Mouse (Mus musculus) ES-E14 (cell line): ENCODE results near the gene Rnf130. TPM values are rescaled to one million over a fixed set of nuclear protein-coding genes. Genes with fewer than 3 reads are reported as not detected.

Experiments used
- DNase-seq: peaks from one replicate; pipeline ENCODE4 v3.0.0-alpha.2; 2013; ENCODE audit warnings: low read depth, low spot score
- H3K27ac ChIP-seq: 2 replicates; pipeline ENCODE4 v1.5.1; 2012; ENCODE audit warnings: low read depth, mild to moderate bottlenecking, low read length, moderate library complexity, mixed read lengths; ENCODE audit not compliant: poor library complexity, insufficient read depth, severe bottlenecking
- H3K36me3 ChIP-seq: 2 replicates; pipeline ENCODE4 v1.6.1; 2012; ENCODE audit warnings: mild to moderate bottlenecking, low read length, moderate library complexity, mixed read lengths; ENCODE audit not compliant: control insufficient read depth, poor library complexity, insufficient read depth, severe bottlenecking
- H3K4me1 ChIP-seq, 2 experiments: fragments of 150-350 bp in 1 of 2; sonication (generic) in 1 of 2; 2 replicates each; pipeline ENCODE4 v1.6.1; 2012; ENCODE audit warnings: low read length in 2 of 2, mild to moderate bottlenecking in 1 of 2, mixed read lengths in 1 of 2; ENCODE audit not compliant: control insufficient read depth in 2 of 2, insufficient read depth in 2 of 2, poor library complexity in 1 of 2
- H3K4me3 ChIP-seq, 2 experiments: fragments of 150-350 bp in 1 of 2; sonication (generic) in 1 of 2; 2 replicates each; pipeline ENCODE4 v1.5.1; 2012; ENCODE audit warnings: low read length in 2 of 2, low read depth in 1 of 2, mild to moderate bottlenecking in 1 of 2, mixed read lengths in 1 of 2; ENCODE audit not compliant: insufficient read depth in 1 of 2, poor library complexity in 1 of 2, severe bottlenecking in 1 of 2
- H3K9ac ChIP-seq: 2 replicates; pipeline ENCODE4 v1.6.1; 2012; ENCODE audit warnings: low read depth, mild to moderate bottlenecking, low read length, mixed read lengths; ENCODE audit not compliant: poor library complexity, insufficient read depth, severe bottlenecking
- H3K9me3 ChIP-seq: fragments of 150-350 bp; sonication (generic); 2 replicates; pipeline ENCODE4 v1.6.1; 2012; ENCODE audit warnings: low read depth, mild to moderate bottlenecking, low read length; ENCODE audit not compliant: control insufficient read depth, insufficient read depth
- CHD2 ChIP-seq: IDR thresholded peaks from 2 replicates; pipeline ENCODE4 v1.6.1; 2014; ENCODE audit warnings: mild to moderate bottlenecking, low read depth, low read length, inconsistent platforms
- HCFC1 ChIP-seq: IDR thresholded peaks from 2 replicates; pipeline ENCODE4 v1.6.1; 2012; ENCODE audit warnings: low read length, inconsistent platforms, borderline replicate concordance; ENCODE audit not compliant: insufficient read depth
- MAFK ChIP-seq: IDR thresholded peaks from 2 replicates; pipeline ENCODE4 v1.6.1; 2014; ENCODE audit warnings: mild to moderate bottlenecking, low read depth, low read length, inconsistent platforms; ENCODE audit not compliant: insufficient read depth
- ZC3H11A ChIP-seq: IDR thresholded peaks from 2 replicates; pipeline ENCODE4 v1.6.1; 2012; ENCODE audit warnings: low read depth, mild to moderate bottlenecking, inconsistent platforms, low read length, borderline replicate concordance
- ZNF384 ChIP-seq: IDR thresholded peaks from 2 replicates; pipeline ENCODE4 v1.6.1; 2012; ENCODE audit warnings: low read depth, low read length, inconsistent platforms
- in situ Hi-C, 2 experiments: fragments of 600-800 bp; cut with MboI; formaldehyde crosslinking; loops; one replicate each; pipeline ENCODE4 v1.15.1; 2025; ENCODE audit warnings: low sequenced_read_pairs in 2 of 2, inconsistent platforms in 1 of 2; ENCODE audit not compliant: unreplicated experiment in 2 of 2
- total RNA-seq: library from RNA; depleted of rRNA; stranded (reverse); fragments of 300-350 nt; gene quantifications from 2 replicates; pipeline ENCODE4 v1.2.3, GENCODE M21; 2012; rRNA removed

Rnf130 gene
- total RNA-seq, 1 experiment, result 25.0 TPM

DNA sequence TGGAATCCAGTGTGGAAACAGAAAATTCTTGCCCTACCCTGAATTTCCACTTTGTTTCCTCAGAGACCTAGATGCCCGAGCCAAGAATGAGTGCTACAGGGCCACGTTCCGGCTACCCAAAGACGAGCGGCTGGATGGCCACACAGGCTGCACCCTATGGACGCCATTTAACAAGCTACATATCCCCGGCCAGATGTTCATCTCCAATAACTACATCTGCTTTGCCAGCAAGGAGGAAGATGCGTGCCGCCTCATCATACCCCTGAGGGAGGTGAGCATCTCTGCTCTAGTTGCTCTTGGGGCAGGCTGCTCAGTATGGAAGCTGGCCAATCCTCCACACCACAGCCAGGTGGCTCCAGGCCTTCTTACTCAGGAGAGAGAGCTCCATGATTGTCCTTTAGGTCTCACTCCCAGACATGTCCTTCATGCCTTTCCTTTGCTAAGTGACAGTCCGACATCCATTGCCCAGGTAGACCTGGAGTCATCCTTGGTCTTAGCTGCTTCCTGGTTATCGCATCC is 122.9 kb downstream of the Rnf130 start:
- in situ Hi-C loops, result no loop called here
- no peak for TF ChIP-seq HCFC1
- no peak for TF ChIP-seq MAFK
- no peak for TF ChIP-seq CHD2
- no peak for DNase-seq
- Histone ChIP-seq H3K4me1 (no peaks in the 10 kb centered on the region), H3K27ac (no peak overlapping the region), H3K9ac (no peak overlapping the region), H3K4me3 (no peak overlapping the region), H3K9me3 (no peaks in the 10 kb centered on the region), H3K36me3 (peaks cover 31% of the 10 kb centered on the region)

DNA sequence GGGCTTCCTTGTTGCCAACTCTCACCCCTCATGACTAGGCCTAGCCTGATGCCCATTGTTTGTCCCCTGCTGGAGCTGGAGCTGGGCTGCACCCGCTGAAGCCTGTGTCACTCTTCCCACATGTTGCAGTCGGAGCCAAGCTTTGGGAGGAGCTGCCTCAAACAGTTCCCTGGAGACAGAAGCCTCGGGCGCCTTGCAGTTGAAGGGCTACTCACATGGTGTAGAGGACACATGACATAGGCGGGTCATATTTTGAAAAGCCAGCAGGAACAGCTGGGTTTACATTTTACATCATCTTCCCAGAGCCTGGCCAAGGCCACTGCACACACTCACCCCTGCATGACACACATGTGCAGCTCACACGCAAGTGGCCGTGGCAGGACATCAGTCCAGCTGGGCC is 124.1 kb downstream of the Rnf130 start:
- Histone ChIP-seq H3K27ac (no peak overlapping the region), H3K4me3 (no peak overlapping the region), H3K36me3 (peaks cover 35% of the 10 kb centered on the region), H3K4me1 (no peaks in the 10 kb centered on the region; a peak in 1 of 4 replicates), H3K9ac (no peak overlapping the region), H3K9me3 (no peaks in the 10 kb centered on the region)
- no peak for TF ChIP-seq ZNF384
- no peak for TF ChIP-seq HCFC1
- no peak for TF ChIP-seq ZC3H11A
- in situ Hi-C loops, result no loop called here
- DNase-seq, result no peak

DNA sequence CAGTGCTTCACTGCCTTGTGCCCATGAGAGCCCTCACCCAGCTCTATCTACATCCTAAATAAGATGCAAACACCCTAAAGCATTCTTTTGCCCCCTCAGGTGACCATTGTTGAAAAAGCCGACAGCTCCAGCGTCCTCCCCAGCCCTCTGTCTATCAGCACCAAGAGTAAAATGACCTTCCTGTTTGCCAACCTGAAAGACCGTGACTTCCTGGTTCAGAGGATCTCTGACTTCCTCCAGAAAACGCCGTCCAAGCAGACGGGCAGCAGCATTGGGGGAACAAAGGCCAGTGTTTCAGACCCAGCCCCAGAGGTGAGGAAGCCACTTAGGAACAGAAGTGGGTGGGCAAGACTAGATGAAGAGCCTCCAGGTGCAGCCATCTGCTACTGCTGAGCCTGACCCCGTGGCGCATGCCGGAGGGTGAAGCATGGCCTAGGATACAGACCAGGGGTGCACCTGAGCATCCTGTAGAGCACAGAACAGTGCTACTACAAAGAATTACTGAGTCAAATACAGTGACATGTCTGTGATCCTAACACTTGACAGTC is 124.5 kb downstream of the Rnf130 start:
- no peak overlapping the region for H3K27ac ChIP-seq
- no peak overlapping the region for H3K4me3 ChIP-seq
- in situ Hi-C loops, result no loop called here
- H3K4me1 ChIP-seq, result no peaks in the 10 kb centered on the region; a peak in 1 of 4 replicates
- H3K9me3 ChIP-seq, result no peaks in the 10 kb centered on the region
- H3K36me3 ChIP-seq, result peaks cover 36% of the 10 kb centered on the region
- TF ChIP-seq ZNF384 (no peak), HCFC1 (no peak), CHD2 (no peak), MAFK (no peak), ZC3H11A (no peak)
- no peak for DNase-seq
- H3K9ac ChIP-seq, result no peak overlapping the region

DNA sequence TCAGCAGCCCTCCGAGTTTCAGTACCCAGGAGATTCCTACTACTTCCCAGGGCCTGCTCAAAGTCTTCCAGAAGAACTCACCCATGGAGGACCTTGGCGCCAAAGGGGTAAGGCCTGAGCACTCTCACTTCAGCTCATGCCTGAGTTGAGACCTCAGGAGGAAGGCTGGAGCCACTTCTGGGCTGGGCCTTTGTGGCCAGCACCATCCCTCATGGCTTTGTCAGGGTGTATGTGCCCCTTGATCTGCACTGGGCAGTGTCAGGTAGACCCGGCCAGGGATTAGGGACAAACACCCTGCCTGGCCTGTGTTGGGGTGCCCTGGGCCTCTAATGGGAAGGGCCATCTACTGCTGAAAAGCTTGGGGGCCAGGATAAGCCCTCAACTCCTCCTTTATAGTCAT is 126.2 kb downstream of the Rnf130 start:
- TF ChIP-seq CHD2 (no peak), ZC3H11A (no peak), HCFC1 (no peak), MAFK (no peak), ZNF384 (no peak)
- Histone ChIP-seq H3K4me3 (no peak overlapping the region), H3K27ac (no peak overlapping the region), H3K9ac (no peak overlapping the region), H3K4me1 (no peaks in the 10 kb centered on the region; a peak in 1 of 4 replicates), H3K9me3 (no peaks in the 10 kb centered on the region), H3K36me3 (peaks cover 31% of the 10 kb centered on the region)
- in situ Hi-C loops, result no loop called here
- DNase-seq, result no peak

DNA sequence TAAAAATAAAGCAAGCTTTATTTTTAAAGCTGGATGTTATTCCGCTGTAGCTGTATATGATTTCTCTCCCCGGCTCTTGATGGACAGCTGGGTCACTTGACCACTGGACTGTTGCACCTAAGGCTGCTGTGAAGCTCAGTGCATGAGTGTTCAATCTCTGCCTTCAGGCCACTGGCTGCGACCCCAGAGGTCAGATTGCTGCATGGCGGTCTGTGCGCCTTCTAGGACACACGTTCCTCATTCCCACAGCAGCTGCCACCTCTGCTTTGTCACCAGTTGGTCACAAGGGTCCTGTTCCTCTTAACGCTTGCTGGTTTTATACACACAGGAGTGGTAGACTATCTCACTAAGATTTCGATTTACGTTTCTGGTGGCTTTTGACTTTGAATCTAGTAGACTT is 129.0 kb downstream of the Rnf130 start:
- Histone ChIP-seq H3K9ac (no peak overlapping the region), H3K27ac (no peak overlapping the region), H3K36me3 (peaks cover 32% of the 10 kb centered on the region), H3K4me3 (no peak overlapping the region), H3K4me1 (no peaks in the 10 kb centered on the region; a peak in 1 of 4 replicates), H3K9me3 (no peaks in the 10 kb centered on the region)
- DNase-seq, result no peak
- TF ChIP-seq CHD2 (no peak), MAFK (no peak), HCFC1 (no peak), ZC3H11A (no peak), ZNF384 (no peak)
- in situ Hi-C loops, result no loop called here

Other genes with a start within 250 kb of the Rnf130 start
- 28.0 and 37.1 TPM in 2 replicates for gene Gfpt2, start 231.2 kb upstream of the Rnf130 start, total RNA-seq
- 27.8 and 28.1 TPM in 2 replicates for gene Mapk9, start 178.6 kb upstream of the Rnf130 start, total RNA-seq
- gene Rasgef1c, start 123.5 kb upstream of the Rnf130 start, total RNA-seq, result 0.76 and 0.79 TPM in 2 replicates
- gene Tbc1d9b, start 106.0 kb downstream of the Rnf130 start, total RNA-seq, result 18.0 and 19.3 TPM in 2 replicates
- 13.0 and 14.6 TPM in 2 replicates for gene Mrnip, start 149.1 kb downstream of the Rnf130 start, total RNA-seq
- 140 and 234 TPM in 2 replicates for gene Sqstm1, start 185.5 kb downstream of the Rnf130 start, total RNA-seq
- gene Mgat4b, start 185.5 kb downstream of the Rnf130 start, total RNA-seq, result 22.6 and 28.1 TPM in 2 replicates
- gene Ltc4s, start 213.3 kb downstream of the Rnf130 start, total RNA-seq, result 1.9 and 2.3 TPM in 2 replicates